Mouse (Mus musculus) left cerebral cortex, postnatal 10 days (tissue): ENCODE measurements around the gene Cnbd2. TPM values are rescaled to one million over a fixed set of nuclear protein-coding genes. Genes with fewer than 3 reads are reported as not detected.

Source experiments
- DNase-seq, 2 experiments: peaks; one replicate each; pipeline ENCODE4 v3.0.0; 2021 to 2022; ENCODE audit warnings: low spot score in 2 of 2, mixed read lengths in 1 of 2; ENCODE audit errors: extremely low spot score in 1 of 2
- intact Hi-C: fragments of 180-260 bp; cut with DNase I; formaldehyde crosslinking; loops from one replicate; pipeline ENCODE4 v1.15.1; 2025
- microRNA-seq: library from miRNA; unstranded; fragments of <30 nt; microRNA quantifications from one replicate; pipeline ENCODE4 v1.2.0, GENCODE M21; 2022
- total RNA-seq, 2 experiments: library from RNA; stranded (reverse); gene quantifications; 2 replicates each; pipeline ENCODE4 v1.2.3; 2021

The Cnbd2 gene
- total RNA-seq, 2 experiments from 2014 or later = 4.7 to 6.7 TPM

- intact Hi-C loops = no loop called here
- no peak for DNase-seq
Observed at GRCm38 (mm10) chr2:156417194-156417593, 105.1 kb downstream of the Cnbd2 start.

- intact Hi-C loops = no loop called here
- DNase-seq = no peak
Observed at GRCm38 (mm10) chr2:156418467-156418866, 106.4 kb downstream of the Cnbd2 start.

- intact Hi-C loops = loop anchor here (5.0 kb wide), 1 partner anchor 77 kb away; no protein-coding TSS in a partner anchor
- DNase-seq = no peak
Observed at GRCm38 (mm10) chr2:156420327-156420693, 108.2 kb downstream of the Cnbd2 start.

- DNase-seq = peak in 1 of 2 experiments; percentile 79
- intact Hi-C loops = loop anchor here (5.0 kb wide), 1 partner anchor 76 kb away; no protein-coding TSS in a partner anchor
Observed at GRCm38 (mm10) chr2:156420694-156421380, 108.7 kb downstream of the Cnbd2 start, which contains the start of gene Epb41l1. TSS of gene Epb41l1 (plus strand) at chr2:156420909.

- peak in 1 of 2 experiments; percentile 76 for DNase-seq
- intact Hi-C loops = loop anchor here (5.0 kb wide), 1 partner anchor 76 kb away; no protein-coding TSS in a partner anchor
Observed at GRCm38 (mm10) chr2:156421381-156422110, 109.4 kb downstream of the Cnbd2 start.

GRCm38 (mm10) chr2:156422631-156423030 lies 110.5 kb downstream of the Cnbd2 start:
- intact Hi-C loops = loop anchor here (5.0 kb wide), 1 partner anchor 75 kb away; no protein-coding TSS in a partner anchor
- no peak for DNase-seq

- intact Hi-C loops = loop anchor here (5.0 kb wide), 1 partner anchor 74 kb away; no protein-coding TSS in a partner anchor
Observed at GRCm38 (mm10) chr2:156423672-156424071, 111.6 kb downstream of the Cnbd2 start.

More at GRCm38 (mm10) chr2:156423672-156424071, 111.6 kb downstream of the Cnbd2 start:
- DNase-seq = no peak

Small RNAs within 50 kb of the gene (microRNA-seq; reads per million reads assigned to microRNA genes)
- gene Gm22758 (not detected), gene Gm22759 (not detected)

Other genes with a start within 250 kb of the Cnbd2 start
- 1 to 10 TPM; 6.9 TPM for gene Spag4, start 247.1 kb upstream of the Cnbd2 start, total RNA-seq
- 10 to 100 TPM; 21.0 to 24.1 TPM for gene Cpne1, start 200.3 kb upstream of the Cnbd2 start, total RNA-seq
- gene Rbm12, start 200.3 kb upstream of the Cnbd2 start, total RNA-seq = 10 to 100 TPM; 32.3 to 33.6 TPM
- 10 to 100 TPM; 23.4 to 28.0 TPM for gene Gm28036, start 185.2 kb upstream of the Cnbd2 start, total RNA-seq
- 100 to 1,000 TPM; 216 to 223 TPM for gene Romo1, start 168.3 kb upstream of the Cnbd2 start, total RNA-seq
- gene Nfs1, start 168.1 kb upstream of the Cnbd2 start, total RNA-seq = 10 to 100 TPM; 30.7 to 31.5 TPM
- gene Rbm39, start 132.1 kb upstream of the Cnbd2 start, total RNA-seq = 100 to 1,000 TPM; 273 to 301 TPM
- gene Phf20, start 115.8 kb upstream of the Cnbd2 start, total RNA-seq = 10 to 100 TPM; 66.0 to 66.6 TPM
- gene Scand1, start 405 bp downstream of the Cnbd2 start, total RNA-seq = 100 to 1,000 TPM; 105 to 117 TPM
- gene Epb41l1, start 108.6 kb downstream of the Cnbd2 start, total RNA-seq = 100 to 1,000 TPM; 269 to 284 TPM
- gene Aar2, start 235.3 kb downstream of the Cnbd2 start, total RNA-seq = 10 to 100 TPM; 33.8 to 35.9 TPM